Mouse (Mus musculus) cerebellum, adult 2 months (tissue): ENCODE measurements around the gene Crygd.

Experiments
- CTCF ChIP-seq: fragments of 200-500 bp; IDR thresholded peaks from 2 replicates; pipeline ENCODE4 v1.5.1; 2011; ENCODE audit warnings: low read depth, mild to moderate bottlenecking, control low read depth, low read length, moderate library complexity, borderline replicate concordance; ENCODE audit not compliant: insufficient read depth
- POLR2A ChIP-seq: fragments of 200-500 bp; IDR thresholded peaks from 2 replicates; pipeline ENCODE4 v1.6.1; 2011; ENCODE audit warnings: low read length, control low read depth, borderline replicate concordance; ENCODE audit not compliant: insufficient read depth

DNA sequence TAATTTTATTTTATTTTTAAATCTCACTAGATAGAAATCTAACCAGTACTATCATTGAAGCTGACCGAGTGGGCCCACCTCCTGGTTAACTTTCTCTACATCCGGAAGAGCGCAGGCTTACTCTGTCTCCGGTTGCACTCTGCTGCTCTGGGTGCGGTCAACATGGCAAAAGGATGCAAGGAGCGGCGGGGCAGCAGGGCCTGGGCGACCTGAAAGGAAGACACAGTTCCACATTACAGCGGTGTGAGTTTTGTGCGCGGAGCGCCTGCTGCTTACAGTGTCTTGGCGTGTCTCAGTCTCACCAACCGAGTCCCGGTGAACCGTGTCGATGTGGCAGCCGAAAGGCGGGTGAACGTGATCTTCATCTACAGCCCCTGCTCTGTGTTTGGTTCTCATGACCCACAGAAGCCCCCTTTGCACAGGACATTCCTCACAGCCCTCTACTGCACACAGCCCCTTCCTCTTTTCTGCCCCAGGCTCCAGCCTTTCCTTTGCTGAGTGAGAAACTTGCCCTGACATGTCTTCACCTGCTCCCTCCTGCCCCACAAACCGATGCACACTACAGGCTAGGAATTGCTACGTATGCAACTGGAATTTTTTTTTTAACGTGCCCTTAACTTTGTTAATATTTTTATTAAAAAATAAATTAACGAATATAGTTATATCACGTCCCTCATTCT, 46.6 kb upstream of the Crygd start:
- TF ChIP-seq CTCF (no peak), POLR2A (no peak)
